Mouse (Mus musculus): ENCODE results near the gene Rasl11a.
A peak's percentile ranks its signal among the peaks of the same experiment; 100 is the strongest.
"Not testable (repeated sequence)": the region's sequence is repeated elsewhere in the genome, so short reads cannot be mapped to it uniquely, and the experiment has no call there.

The Rasl11a gene

DNA sequence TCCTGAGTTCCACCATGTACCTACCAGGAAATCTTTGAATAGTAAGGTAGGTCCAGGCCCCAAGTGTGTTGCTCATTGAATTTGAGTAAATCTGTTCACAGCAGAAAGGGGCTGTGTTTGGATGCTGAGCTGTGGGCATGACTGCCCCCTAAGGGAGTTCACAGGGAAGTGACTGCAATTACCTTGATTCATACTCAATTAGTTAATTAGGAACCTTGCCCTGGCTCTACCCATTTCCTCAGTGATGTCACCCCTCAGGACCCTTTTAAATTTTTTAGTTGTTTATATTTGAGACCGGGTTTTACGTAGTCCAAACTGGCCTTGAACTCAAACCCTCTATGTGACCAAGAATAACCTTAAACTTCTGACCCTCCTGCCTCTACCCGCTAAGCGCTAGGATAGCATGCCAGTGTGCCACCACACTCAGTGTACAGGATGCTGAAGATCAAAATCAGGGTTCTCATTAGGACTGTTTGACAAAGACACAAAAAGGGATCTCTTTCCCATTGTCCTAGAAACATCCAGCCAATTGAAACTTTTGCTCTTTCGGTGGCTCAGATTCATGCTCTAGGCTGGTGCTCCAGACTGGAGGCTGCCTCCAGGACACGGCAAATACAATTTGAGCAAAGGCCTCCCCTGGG, 450 bp upstream of the Rasl11a start:
- DNase-seq (ENCODE audit: low spot score): no peak

DNA sequence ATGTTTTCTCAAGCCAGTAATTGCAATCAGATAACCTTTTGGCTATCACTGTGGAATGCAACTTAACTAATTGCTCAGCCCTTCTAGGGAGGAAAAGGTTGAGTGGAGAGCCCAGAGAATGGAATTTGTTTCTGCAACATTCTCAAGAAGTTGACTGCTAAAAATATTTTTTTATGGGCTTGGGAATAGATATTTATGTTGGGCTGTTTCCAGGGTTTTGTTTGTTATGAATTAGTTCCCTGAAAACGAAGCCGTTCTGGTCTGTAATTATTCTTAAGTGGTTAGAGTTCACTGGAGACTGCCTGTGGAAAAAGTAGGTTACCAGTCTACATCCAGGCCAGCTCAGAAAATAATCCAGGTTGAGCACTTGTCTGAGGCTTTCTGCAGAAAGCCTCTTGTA, 1.6 kb downstream of the Rasl11a start:
- DNase-seq (ENCODE audit: low spot score): peak; percentile 87

DNA sequence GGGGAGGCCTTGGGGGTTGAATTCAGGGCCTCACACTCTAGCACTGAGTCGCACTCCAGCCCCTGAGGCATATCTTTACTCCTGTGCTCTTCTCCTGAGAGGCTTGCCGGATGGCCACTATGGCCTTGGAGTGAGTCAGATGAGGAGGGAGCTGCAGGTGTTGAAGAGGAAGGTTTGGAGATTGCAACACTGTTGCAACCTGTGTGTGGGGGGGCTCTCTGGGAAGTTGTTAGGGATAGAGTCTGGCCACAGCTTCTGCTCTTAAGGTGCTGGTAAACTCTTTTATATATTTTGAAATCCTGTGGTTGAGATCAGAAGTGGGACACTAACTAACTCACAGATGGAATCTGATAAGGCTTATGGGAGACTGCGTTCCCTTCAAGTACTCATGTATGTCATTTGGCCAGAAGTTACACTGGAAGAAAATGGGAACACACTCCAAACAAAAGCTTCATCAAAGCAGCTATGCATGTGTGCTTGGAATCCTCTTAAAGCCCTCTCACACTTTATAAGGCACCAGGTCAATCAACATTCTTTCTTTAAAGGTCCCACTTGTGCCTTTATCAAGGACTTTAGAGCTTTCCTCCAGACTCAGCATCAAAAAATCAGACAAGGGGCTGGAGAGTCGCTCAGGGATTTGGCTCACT, 4.2 kb downstream of the Rasl11a start:
- no peak for DNase-seq (ENCODE audit: low spot score)

DNA sequence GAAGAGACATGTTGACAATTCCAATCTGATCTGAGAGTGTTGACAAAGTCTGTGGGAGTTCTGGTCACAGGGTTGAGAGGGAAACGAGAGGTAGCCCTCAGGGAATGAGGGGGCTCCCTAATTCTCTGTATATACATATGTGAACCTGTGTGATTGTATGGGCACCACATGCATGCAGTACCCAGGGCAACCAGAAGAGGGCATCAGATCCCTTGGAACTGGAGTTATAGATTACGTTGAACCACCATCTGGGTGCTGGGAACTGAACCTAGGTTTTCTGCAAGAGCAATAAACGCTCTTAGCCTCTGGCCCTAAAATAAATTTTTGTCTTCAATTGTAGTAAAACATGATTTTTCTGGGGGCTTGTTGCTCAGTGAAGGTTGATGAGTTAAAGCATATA, 11.2 kb downstream of the Rasl11a start:
- DNase-seq (ENCODE audit: low spot score): no peak

DNA sequence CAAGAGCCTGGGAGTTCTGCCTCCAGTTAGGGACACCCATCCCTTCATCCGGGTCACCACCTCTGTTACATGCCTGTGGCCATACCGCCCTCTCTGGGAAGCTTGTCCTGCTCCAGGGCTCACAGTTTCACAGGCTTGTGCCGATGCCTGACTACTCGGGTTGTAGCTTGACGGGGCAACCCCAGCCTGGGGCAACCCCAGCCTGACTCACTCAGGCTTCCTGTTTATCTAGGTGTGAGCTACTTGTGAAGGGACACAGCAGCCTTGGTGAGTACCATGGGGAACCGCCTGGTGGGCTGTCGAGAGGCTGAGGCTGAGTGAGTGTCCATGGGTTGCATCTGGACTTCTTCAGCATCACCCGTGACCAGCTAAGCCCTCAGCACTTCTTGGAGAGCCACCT, 12.7 kb downstream of the Rasl11a start:
- DNase-seq (ENCODE audit: low spot score): no peak

DNA sequence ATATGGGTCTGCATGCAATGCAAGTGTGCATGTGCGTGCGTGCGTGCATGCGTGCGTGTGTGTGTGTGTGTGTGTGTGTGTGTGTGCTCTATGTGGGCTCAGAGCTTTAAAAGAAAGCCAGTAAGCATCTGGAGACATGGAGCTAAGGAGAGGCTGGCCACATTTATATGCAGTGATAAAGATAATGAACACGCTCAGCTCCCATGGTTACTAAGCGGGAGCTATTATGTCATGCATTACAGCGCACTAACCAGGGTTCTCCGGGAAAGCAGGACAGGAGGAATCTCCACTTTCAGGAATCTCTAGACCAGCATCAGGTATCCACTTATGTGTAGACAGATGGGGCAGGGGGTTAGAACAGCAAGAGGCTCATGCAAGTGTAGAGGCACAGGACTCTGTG, 13.9 kb downstream of the Rasl11a start:
- no peak for DNase-seq (ENCODE audit: low spot score)

DNA sequence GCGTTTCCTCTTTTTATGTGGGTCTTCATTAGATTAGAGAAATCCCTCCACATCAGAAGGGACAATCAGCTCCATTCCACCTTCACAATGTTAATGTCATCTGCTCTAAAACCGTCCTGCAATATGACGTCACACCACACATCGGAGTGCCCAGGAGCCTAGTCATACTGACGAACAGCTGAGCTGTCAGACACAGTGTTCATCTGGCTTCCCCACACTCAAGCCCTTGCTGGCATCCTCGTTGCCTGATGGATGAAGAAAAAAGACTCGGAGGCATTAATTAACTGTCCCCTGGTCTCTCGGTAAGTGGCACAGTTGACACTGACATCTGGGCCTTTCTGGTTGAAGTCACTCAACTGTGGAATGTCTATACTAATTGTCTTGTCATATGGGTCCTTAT, 14.4 kb downstream of the Rasl11a start:
- no peak for DNase-seq (ENCODE audit: low spot score)

DNA sequence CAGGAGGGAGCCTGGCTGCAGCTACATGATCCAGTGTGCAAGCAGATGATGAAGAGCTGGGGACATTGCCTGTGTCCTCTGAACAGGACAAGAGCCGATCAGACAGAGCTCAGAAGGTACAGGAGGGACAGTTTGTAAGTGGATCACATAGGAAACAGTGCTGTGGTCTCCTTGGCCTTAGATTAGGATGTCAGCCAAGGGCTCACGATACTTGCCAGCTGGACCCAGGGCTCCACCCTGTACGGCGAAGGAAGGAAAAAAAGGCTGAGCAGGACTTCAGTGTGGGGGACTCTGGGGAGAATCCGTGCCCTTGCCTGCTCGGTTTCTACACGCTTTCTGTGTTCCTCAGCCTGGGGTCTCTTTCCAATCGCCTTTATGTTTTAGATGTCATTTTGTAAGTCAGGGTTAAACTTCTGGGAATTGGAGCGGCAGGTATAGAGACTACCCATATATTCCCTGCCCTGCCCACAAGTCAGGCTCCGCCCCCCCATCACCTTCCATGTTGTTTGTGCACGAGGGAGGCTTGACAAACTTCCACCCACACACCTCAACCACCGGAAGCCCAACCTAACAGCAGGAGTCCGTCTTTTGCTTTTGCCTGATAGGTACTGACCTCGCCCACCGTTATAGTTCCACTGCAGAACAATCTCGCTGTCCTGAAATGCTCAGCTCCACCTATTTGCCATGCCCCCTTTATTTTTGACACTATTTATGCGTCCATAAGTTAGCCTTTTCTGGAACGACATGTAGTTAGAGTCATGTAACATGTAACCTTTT, 15.5 kb downstream of the Rasl11a start:
- no peak for DNase-seq (ENCODE audit: low spot score)

DNA sequence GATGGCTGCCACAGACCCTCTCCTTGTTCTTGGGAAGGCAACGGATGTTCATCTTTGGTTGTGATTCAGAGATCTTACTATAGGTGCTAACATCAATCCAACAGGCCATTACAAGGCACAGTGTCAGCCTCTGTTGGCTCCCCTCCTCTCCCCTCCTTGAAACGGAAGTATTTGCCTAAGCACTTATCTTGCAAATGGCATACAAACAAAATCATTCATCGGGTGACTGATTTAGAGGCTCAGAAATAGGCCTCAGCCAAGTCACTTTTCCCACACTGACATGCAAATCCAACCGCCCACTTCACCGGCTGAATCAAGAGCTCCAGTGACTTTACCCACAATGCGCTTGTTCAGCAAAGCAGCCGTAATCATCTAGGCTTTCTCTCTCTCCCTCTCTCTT, 16.7 kb downstream of the Rasl11a start:
- DNase-seq (ENCODE audit: low spot score): peak; percentile 73

DNA sequence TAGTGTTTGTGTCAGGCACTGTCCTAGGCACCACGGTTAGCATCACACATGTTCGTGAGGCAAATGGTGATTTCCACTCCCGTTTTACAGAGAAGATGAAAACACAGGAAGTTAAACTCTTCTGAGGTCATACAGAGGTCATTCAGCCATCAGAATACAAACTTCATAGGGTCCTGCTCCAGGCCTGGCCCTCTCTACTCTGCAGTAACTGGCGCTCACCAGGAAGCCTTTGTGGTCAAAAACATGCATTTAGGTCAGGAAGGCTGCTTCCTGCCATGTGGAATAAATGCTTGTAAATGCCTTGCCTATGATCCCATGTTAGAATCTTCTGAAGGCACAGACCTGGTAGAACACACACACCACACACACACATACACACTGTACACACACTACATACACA, 20.6 kb downstream of the Rasl11a start:
- DNase-seq (ENCODE audit: low spot score): no peak

DNA sequence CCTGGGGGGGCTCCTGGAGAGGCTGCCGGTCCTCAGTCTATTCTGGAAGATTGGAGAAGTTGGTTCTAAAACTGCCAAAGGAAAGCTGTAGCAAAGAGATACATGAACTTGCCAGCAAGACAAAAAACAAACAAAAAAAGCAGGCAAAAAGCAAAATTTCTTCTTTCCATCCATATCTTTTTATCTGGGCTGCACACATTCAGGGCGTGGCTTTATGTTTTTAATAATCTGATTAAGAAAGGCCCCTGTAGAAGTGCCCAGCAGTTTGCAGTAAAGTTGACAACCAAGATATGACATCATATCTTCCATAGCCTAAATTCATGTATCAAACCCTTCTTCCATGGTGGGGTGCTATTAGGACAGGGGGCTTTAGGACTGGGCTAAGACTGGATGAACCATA, 21.4 kb downstream of the Rasl11a start:
- no peak for DNase-seq (ENCODE audit: low spot score)

DNA sequence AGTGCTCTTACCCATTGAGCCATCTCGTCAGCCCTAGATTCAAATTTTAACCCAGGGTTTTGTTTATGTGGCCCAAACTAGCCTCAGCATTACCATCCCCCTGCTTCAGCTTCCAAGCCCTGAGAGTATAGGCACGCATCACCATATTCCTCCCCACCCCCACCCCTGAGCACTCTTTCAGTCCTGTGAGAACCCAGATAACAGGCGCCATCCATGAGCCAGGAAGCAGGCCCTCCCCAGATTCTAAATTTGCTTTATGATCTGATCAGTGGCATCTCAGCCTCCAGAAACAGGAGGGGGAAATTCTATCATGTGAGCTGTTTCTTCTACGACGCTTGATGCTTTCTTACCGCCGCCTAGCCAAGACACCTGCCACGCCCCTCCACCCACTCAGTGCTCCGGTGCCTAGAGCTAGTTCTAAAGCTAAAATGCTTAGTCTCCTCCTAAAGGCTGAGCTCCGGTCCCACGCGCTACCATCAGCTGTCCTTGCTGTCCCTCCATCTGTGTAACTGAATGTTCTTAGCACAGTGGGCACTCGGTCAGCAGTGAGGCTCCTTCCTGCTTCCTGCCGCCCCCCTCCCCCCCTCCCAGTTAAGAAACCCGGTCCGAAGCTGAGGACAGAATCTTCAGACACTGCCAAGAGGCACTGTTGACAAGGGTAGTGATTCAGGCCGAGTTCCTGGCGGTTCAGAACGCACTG, 22.5 kb downstream of the Rasl11a start:
- peak; percentile 91 for DNase-seq (ENCODE audit: low spot score)

DNA sequence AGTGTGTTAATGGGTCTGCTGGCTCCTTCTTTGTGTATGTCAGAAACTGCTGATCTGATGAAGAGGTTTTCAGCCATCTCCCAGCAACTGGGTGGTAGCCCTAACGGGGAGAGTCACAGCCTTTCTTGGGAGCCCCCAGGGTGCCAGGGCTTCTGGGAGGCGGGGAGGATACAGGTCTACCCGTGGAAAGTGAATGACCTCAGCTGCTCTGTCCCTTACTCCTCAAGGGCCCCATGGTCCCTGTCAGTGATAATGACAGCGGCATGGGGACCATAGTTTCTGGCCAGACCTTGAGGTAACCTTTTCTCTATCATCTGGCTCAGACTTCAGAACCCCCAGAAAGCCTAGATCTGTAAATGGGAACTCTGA, 23.1 kb downstream of the Rasl11a start:
- DNase-seq (ENCODE audit: low spot score): no peak

DNA sequence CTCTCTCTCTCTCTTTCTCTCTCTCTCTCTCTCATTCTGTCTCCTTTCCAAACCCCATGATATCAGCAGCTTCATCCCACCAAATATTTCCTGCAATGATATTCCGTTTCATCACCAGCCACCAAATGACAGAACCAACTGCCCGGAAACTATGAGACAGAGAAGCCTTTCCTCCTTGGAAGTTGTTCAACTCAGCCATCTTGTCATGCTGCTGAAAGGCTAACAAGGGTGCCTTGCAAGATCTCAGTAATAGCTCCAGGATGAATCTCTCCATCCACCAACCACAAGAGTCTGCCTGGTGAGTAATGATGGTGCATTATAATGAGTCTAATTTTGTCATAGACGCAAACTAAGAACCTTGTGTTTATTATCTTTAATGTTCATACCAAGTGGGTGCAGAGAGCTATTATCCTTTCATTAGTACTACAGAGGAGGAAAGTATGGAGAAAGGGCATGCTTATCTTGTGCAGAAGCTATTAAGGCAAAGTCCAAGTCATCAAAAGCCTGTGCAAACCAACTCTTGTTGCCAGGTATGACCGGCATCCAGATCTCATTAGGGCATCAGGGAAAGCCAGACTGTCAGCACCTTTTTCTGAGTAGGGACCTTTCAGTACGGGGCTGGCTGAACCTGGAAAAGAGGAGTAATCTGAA, 28.2 kb downstream of the Rasl11a start:
- DNase-seq (ENCODE audit: low spot score): no peak

DNA sequence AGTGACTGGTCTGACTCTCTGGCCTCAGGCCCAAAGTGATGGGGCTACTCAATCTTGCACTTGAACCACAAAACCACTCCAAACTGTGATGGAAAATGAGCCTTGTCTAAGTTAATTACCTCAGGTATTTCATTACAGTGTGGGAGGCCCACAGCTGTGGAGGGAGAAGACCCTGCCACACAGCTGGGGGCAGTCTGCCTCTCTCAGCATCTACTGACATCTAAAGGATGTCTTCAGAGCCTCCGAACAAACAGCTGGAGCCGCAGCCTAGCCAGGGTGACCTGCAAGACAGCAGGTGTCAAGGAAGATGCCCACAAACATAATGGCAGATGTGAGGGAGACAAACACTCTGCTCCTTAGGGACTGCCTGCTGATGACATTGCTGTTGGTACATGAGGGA, 31.2 kb downstream of the Rasl11a start:
- DNase-seq (ENCODE audit: low spot score): no peak

DNA sequence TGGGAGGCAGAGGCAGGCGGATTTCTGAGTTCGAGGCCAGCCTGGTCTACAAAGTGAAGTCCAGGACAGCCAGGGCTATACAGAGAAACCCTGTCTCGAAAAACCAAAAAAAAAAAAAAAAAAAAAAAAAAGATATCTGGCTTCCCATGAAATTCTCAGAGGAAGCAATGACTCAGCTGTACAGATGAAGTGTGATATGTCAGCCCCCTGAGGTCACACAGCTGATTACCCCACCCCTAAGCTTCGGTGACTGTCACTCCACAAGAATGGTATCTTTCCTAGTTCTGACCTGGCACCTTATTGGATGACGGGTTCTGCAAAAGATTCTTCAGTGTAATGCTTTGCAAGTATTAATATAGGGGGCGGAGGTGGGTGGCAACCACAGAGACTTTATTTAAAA, 33.0 kb downstream of the Rasl11a start:
- DNase-seq (ENCODE audit: low spot score): not testable (repeated sequence)

DNA sequence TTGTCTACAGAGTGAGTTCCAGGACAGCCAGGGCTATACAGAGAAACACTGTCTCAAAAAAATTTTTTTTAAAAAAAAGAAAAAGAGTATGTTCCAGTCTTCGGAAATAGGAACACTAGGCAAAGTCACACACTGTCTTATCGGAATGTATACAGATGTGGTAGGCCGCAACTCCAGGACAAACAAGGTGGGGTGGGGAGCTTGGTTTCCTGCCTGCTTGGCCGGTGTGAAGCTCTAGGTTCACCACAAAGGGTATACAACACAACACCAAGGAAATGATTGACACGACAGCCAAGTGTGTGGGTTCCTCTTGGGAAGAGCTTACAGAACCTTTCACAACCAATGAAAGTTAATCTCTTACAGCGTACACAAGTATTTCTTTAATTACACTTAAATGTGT, 37.4 kb downstream of the Rasl11a start:
- no peak for DNase-seq (ENCODE audit: low spot score)

DNA sequence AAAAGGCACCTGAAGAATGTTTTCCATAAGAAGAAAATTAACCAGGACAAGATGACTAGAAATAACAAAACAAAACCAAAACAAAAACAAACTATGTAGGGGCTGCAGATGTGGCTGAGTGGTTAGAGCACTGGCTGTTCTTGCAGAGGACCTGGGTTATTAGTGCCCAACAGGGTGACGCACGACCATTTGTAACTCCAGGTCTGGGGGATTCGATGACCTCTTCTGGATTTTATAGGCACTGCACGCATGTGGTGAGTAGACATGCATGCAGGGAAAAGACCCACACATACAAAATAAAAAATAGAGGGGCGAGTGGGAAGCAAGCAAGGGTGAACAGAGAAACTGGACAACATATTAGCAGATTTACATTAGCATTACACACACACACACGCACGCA, 38.2 kb downstream of the Rasl11a start:
- DNase-seq (ENCODE audit: low spot score): no peak

DNA sequence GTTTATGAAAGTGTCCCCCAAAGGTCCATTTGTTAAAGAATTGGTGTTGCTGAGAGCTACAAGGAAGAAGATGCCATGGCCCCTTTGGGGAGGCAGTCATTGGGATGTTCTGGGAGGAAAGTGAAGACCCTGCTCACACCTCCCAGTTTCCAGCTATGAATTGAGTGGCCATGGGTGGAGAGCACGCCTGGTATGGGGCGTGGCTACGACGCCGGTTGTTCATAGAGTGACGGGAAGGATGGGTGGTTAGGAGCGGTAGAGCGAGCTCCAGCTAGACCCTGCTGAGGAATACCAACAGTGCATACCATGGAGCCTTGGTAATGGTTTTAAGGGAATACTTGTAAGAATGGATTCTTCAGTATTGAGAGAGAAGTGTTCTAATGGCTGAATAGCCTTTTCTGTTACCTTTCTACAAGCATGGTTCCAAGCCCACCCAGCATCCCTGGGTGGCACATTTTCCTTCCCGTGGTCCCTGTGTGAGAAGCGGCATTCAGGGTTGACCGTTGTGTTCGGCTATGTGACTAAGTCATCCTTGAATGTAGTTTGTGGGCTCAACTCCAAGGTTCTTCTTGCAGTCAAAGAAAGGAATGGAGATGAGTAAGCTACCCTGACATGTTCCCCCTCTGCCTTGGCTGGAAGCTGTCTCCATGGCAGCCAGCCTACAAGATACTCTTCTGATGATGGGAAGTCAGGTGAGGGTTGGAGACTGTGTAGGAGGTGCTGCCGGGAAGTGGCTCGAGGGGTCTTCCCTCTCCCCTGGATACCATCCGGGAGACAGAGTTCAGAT, 38.8 kb downstream of the Rasl11a start:
- no peak for DNase-seq (ENCODE audit: low spot score)

DNA sequence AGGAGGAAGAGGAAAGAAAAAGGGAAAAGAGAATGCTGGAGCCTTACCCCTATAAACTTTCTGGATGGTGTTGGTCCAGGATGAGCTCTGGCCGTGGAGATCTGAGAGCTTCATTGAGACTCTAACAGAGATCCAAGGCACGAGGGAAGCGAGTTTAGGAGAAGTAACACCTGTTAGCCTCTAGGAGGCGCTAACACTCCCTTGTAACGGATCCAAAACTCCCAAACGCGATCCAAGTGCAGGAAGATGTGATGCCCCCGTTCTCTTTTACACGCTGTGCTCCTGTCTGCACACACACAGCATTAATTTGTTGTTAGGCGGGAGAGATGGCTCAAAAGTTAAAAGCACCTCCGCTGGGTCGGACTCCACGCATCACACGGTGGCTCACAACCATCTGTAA, 46.3 kb downstream of the Rasl11a start:
- DNase-seq (ENCODE audit: low spot score): no peak

DNA sequence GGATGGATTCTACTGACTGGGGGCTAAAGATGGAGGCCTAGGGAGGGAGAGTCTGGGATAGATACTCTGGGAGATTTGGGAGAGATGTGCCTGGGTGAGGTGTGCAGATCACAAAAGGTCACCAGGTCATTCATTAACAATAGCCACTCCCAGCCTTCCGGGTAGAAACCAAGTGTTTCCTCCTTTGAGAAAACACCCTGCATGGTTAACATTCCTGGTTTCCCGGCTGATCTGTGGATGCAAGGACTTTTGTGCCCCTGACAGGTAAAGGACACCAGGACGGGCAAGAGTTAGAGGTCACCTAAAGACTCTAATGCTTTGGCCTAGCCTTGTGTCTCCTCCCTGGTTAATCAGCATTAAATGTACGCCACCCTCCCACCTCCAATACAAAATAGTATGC, 48.0 kb downstream of the Rasl11a start:
- no peak for DNase-seq (ENCODE audit: low spot score)
